Comparison of ENCODE assay signal across 9 mouse cellular contexts in genomic region chr19:56342006-56342405, GRCm38 (mm10). TPM values are rescaled to one million over a fixed set of nuclear protein-coding genes. Genes with fewer than 3 reads are reported as not detected.
DNase-seq lines count a peak whose midpoint lies in the region; ATAC-seq and TF ChIP-seq lines count a peak whose summit lies in the region.
"Had no signal": no experiment of that assay in that cellular context is flagged by ENCODE, and none has a peak within 500 bp of the region (broad histone marks: within the 10 kb centered on the region; RNA-seq: fewer than 3 reads in every experiment).

No protein-coding gene starts in this region.

- H3K4me3 ChIP-seq in liver, adult 2 months (ENCODE audit: insufficient read depth, low read depth, low read length) = no peak overlapping the region
- no peak overlapping the region for H3K4me3 ChIP-seq in liver, postnatal 0 days (ENCODE audit: low read depth, low read length)
- no peak overlapping the region for H3K4me3 ChIP-seq in cerebellum, adult 2 months (replicated peaks; ENCODE audit: insufficient read depth, low read depth, low read length)

- peak; percentile 30 for DNase-seq in liver, adult 2 months (ENCODE audit: extremely low read depth, low read depth, low spot score)
- no peak for DNase-seq in liver, postnatal 0 days
- DNase-seq in cerebellum, adult 2 months = peak; percentile 40 to 60
- DNase-seq in heart, adult 9 months (ENCODE audit: low spot score in 2 of 2) = peak; percentile 49 to 69
- peak; percentile 34 for DNase-seq in ovary, postnatal 10 days (ENCODE audit: low spot score)
- no peak for DNase-seq in embryo, embryonic 9.5 days (ENCODE audit: extremely low spot score)
- DNase-seq in thymus, postnatal 36 days = no peak

- ATAC-seq in liver, postnatal 0 days = no peak

- H3K9ac ChIP-seq in liver, adult 2 months (ENCODE audit: low read depth, low read length) = no peak overlapping the region
- no peak overlapping the region for H3K9ac ChIP-seq in liver, postnatal 0 days (replicated peaks)

- H3K4me2 ChIP-seq in liver, postnatal 0 days (ENCODE audit: low read depth, low read length) = no peak overlapping the region

- no peaks in the 10 kb centered on the region for H3K36me3 ChIP-seq in liver, adult 2 months (ENCODE audit: control insufficient read depth, insufficient read depth, low read length)
- H3K36me3 ChIP-seq in liver, postnatal 0 days (replicated peaks; ENCODE audit: insufficient read depth, low read length) = no peaks in the 10 kb centered on the region

- 43% methylated on average over 8 of the region's 8 CpGs for WGBS in liver, adult 2 months
- 77% methylated on average over 8 of the region's 8 CpGs for WGBS in liver, postnatal 0 days (ENCODE audit: insufficient replicate concordance)
- WGBS in cerebellum, adult 2 months = 6% methylated on average over 8 of the region's 8 CpGs

- no peak for TF ChIP-seq EP300 in liver, postnatal 0 days (IDR thresholded peaks at IDR 0.05; ENCODE audit: low read depth)

- no peaks in the 10 kb centered on the region for H3K9me3 ChIP-seq in liver, postnatal 0 days (ENCODE audit: low read length)

- no peak for TF ChIP-seq POLR2A in liver, adult 2 months (IDR thresholded peaks at IDR 0.05; ENCODE audit: extremely low read depth, insufficient read depth, low read length)
- TF ChIP-seq POLR2A in cerebellum, adult 2 months (IDR thresholded peaks at IDR 0.05; ENCODE audit: borderline replicate concordance, insufficient read depth, low read length) = no peak

- H3K27me3 ChIP-seq in liver, adult 2 months (ENCODE audit: control insufficient read depth, insufficient read depth, low read length) = no peaks in the 10 kb centered on the region; the same call in 1 of the 2 replicates
- H3K27me3 ChIP-seq in liver, postnatal 0 days (ENCODE audit: insufficient read depth, low read length) = 0 out of 2 replicates have a peak, but pooled peaks cover 3% of the 10 kb centered on the region
- H3K27me3 ChIP-seq in cerebellum, adult 2 months (ENCODE audit: control insufficient read depth, insufficient read depth, low read length) = no peaks in the 10 kb centered on the region

- H3K4me1 ChIP-seq in liver, adult 2 months (ENCODE audit: control insufficient read depth, insufficient read depth, low read length) = no peaks in the 10 kb centered on the region
- no peaks in the 10 kb centered on the region for H3K4me1 ChIP-seq in liver, postnatal 0 days (ENCODE audit: insufficient read depth)
- peaks cover 7% of the 10 kb centered on the region for H3K4me1 ChIP-seq in cerebellum, adult 2 months (ENCODE audit: control insufficient read depth, insufficient read depth, low read length)

- no peak overlapping the region for H3K27ac ChIP-seq in liver, adult 2 months (replicated peaks; ENCODE audit: insufficient read depth, low read depth, low read length)
- H3K27ac ChIP-seq in liver, postnatal 0 days (ENCODE audit: low read depth) = no peak overlapping the region
- H3K27ac ChIP-seq in cerebellum, adult 2 months (ENCODE audit: insufficient read depth, low read length) = no peak overlapping the region

- no peaks in the 10 kb centered on the region for H3K79me2 ChIP-seq in liver, adult 2 months (ENCODE audit: control insufficient read depth, insufficient read depth, low read length)

- TF ChIP-seq CTCF in liver, adult 2 months (IDR thresholded peaks at IDR 0.05; ENCODE audit: low read depth, low read length) = no peak
- TF ChIP-seq CTCF in liver, postnatal 0 days (IDR thresholded peaks at IDR 0.05; ENCODE audit: low read depth) = no peak
- no peak for TF ChIP-seq CTCF in cerebellum, adult 2 months (IDR thresholded peaks at IDR 0.05; ENCODE audit: borderline replicate concordance, insufficient read depth, low read depth, low read length)

RNA-seq across cellular contexts. Expression of gene Nrap, which starts 47.8 kb away (rescaled TPM):
- 0.07 and 0.55 TPM in 2 replicates for total RNA-seq in liver, adult 2 months (2014; rRNA removed)
- 0.04 and 0.11 TPM in 2 replicates for polyA plus RNA-seq in liver, adult 2 months (2012; rRNA removed)
- 0.16 and 0.47 TPM in 2 replicates for polyA plus RNA-seq in liver, postnatal 0 days (2015; fragmentation: Nextera tagmentation; extraction: Ambion mirVana)
- polyA plus RNA-seq in cerebellum, adult 2 months (2012; rRNA removed) = 0.59 and 0.74 TPM in 2 replicates

RNA-seq across cellular contexts. Expression of gene Casp7, which starts 54.9 kb away (rescaled TPM):
- total RNA-seq in liver, adult 2 months (2014; rRNA removed) = 27.8 and 38.8 TPM in 2 replicates
- polyA plus RNA-seq in liver, adult 2 months (2012; rRNA removed) = 15.8 and 19.0 TPM in 2 replicates
- 9.8 and 10.1 TPM in 2 replicates for polyA plus RNA-seq in liver, postnatal 0 days (2015; fragmentation: Nextera tagmentation; extraction: Ambion mirVana)
- polyA plus RNA-seq in cerebellum, adult 2 months (2012; rRNA removed) = 2.9 and 3.1 TPM in 2 replicates

RNA-seq across cellular contexts. Expression of gene Habp2, which starts 55.1 kb away (rescaled TPM):
- 172 and 213 TPM in 2 replicates for total RNA-seq in liver, adult 2 months (2014; rRNA removed)
- 354 and 371 TPM in 2 replicates for polyA plus RNA-seq in liver, adult 2 months (2012; rRNA removed)
- 48.4 and 49.3 TPM in 2 replicates for polyA plus RNA-seq in liver, postnatal 0 days (2015; fragmentation: Nextera tagmentation; extraction: Ambion mirVana)
- polyA plus RNA-seq in cerebellum, adult 2 months (2012; rRNA removed) = not detected in 2 replicates
- total RNA-seq: left cerebral cortex, postnatal 14 days had no signal
- polyA plus RNA-seq: testis, adult 2 months had no signal

Comparison
In these comparisons a context has a peak if more than half of its experiments do, and no peak if none do; other contexts are left out.
1. DNase-seq: peak in liver, adult 2 months (single experiment), cerebellum, adult 2 months (2 of 2), heart, adult 9 months (2 of 2) and ovary, postnatal 10 days (single experiment); none in liver, postnatal 0 days (single experiment), embryo, embryonic 9.5 days (single experiment) and thymus, postnatal 36 days (0 of 2).
2. RNA of gene Habp2, which starts 55.1 kb away (polyA plus RNA-seq): 354 to 371 TPM in liver, adult 2 months and 48.4 to 49.3 TPM in liver, postnatal 0 days; not detected in cerebellum, adult 2 months; every median in the first group is over 10 times any median in the second.